Mouse (Mus musculus): ENCODE measurements around the gene Sec14l5. TPM values are rescaled to one million over a fixed set of nuclear protein-coding genes. Genes with fewer than 3 reads are reported as not detected.

Gene Sec14l5
- polyA plus RNA-seq, 1 experiment from 2014 or later = 0.33 TPM

GRCm38 (mm10) chr16:5159248-5159647 lies 12.3 kb downstream of the Sec14l5 start:
- ATAC-seq (ENCODE audit: low FRiP score) = no peak
- no peak overlapping the region for H3K4me3 ChIP-seq (replicated peaks)
- no peaks in the 10 kb centered on the region for H3K36me3 ChIP-seq (replicated peaks)
- no peak overlapping the region for H3K4me2 ChIP-seq
- no peaks in the 10 kb centered on the region for H3K9me3 ChIP-seq
- no peak overlapping the region for H3K9ac ChIP-seq
- H3K27ac ChIP-seq = no peak overlapping the region
- peaks cover 16% of the 10 kb centered on the region; the same call in 1 of the 2 replicates for H3K27me3 ChIP-seq
- H3K4me1 ChIP-seq = no peaks in the 10 kb centered on the region
- 85% methylated on average over 8 of the region's 8 CpGs for WGBS

DNA sequence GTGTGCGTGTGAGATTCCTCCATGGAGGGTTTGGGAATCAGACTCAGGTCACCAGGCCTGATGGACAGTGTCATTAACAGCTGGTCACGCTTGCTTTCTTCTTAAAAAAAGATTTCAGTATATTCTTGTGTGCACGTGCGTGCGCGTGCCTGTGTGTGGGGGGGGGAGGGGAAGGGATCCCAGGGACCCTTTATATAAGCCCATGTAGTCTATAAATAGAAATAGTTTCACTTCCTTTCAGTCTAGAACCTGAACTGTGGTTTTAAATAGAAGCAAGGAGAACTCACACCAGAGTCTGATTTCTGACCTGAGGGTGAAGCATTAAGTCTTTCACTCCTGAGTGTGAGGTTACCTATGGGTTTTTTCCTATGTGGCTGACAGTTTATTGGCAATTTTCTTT lies 17.4 kb downstream of the Sec14l5 start:
- no peak overlapping the region for H3K4me2 ChIP-seq
- no peaks in the 10 kb centered on the region for H3K9me3 ChIP-seq
- no peak for ATAC-seq (ENCODE audit: low FRiP score)
- no peak overlapping the region for H3K27ac ChIP-seq
- H3K9ac ChIP-seq = no peak overlapping the region
- H3K27me3 ChIP-seq = peaks cover 9% of the 10 kb centered on the region; the same call in 1 of the 2 replicates
- no peaks in the 10 kb centered on the region for H3K4me1 ChIP-seq
- H3K4me3 ChIP-seq (replicated peaks) = no peak overlapping the region
- 88% methylated on average over 6 of the region's 6 CpGs for WGBS
- no peaks in the 10 kb centered on the region for H3K36me3 ChIP-seq (replicated peaks)

- no peak overlapping the region for H3K9ac ChIP-seq
- no peaks in the 10 kb centered on the region for H3K36me3 ChIP-seq (replicated peaks)
- no peak overlapping the region for H3K27ac ChIP-seq
- no peak overlapping the region for H3K4me3 ChIP-seq (replicated peaks)
- 89% methylated on average over 2 of the region's 2 CpGs for WGBS
- H3K9me3 ChIP-seq = no peaks in the 10 kb centered on the region
- no peak overlapping the region for H3K4me2 ChIP-seq
- ATAC-seq (ENCODE audit: low FRiP score) = no peak
- H3K27me3 ChIP-seq = no peaks in the 10 kb centered on the region
- H3K4me1 ChIP-seq = no peaks in the 10 kb centered on the region
These were observed 21.1 kb downstream of the Sec14l5 start for GRCm38 (mm10) chr16:5168038-5168437.

GRCm38 (mm10) chr16:5168829-5169228 lies 21.9 kb downstream of the Sec14l5 start:
- Histone ChIP-seq H3K9ac (no peak overlapping the region), H3K9me3 (no peaks in the 10 kb centered on the region), H3K27me3 (no peaks in the 10 kb centered on the region), H3K27ac (no peak overlapping the region), H3K4me2 (no peak overlapping the region), H3K4me3 (replicated peaks) (no peak overlapping the region), H3K4me1 (no peaks in the 10 kb centered on the region), H3K36me3 (replicated peaks) (no peaks in the 10 kb centered on the region)
- 84% methylated on average over 5 of the region's 5 CpGs for WGBS
- ATAC-seq (ENCODE audit: low FRiP score) = no peak

GRCm38 (mm10) chr16:5172636-5173035 lies 25.7 kb downstream of the Sec14l5 start:
- Histone ChIP-seq H3K9ac (no peak overlapping the region), H3K4me2 (no peak overlapping the region), H3K9me3 (no peaks in the 10 kb centered on the region), H3K4me3 (replicated peaks) (no peak overlapping the region), H3K4me1 (no peaks in the 10 kb centered on the region), H3K27me3 (no peaks in the 10 kb centered on the region), H3K27ac (no peak overlapping the region), H3K36me3 (replicated peaks) (no peaks in the 10 kb centered on the region)
- 91% methylated on average over 6 of the region's 6 CpGs for WGBS
- ATAC-seq (ENCODE audit: low FRiP score) = no peak

DNA sequence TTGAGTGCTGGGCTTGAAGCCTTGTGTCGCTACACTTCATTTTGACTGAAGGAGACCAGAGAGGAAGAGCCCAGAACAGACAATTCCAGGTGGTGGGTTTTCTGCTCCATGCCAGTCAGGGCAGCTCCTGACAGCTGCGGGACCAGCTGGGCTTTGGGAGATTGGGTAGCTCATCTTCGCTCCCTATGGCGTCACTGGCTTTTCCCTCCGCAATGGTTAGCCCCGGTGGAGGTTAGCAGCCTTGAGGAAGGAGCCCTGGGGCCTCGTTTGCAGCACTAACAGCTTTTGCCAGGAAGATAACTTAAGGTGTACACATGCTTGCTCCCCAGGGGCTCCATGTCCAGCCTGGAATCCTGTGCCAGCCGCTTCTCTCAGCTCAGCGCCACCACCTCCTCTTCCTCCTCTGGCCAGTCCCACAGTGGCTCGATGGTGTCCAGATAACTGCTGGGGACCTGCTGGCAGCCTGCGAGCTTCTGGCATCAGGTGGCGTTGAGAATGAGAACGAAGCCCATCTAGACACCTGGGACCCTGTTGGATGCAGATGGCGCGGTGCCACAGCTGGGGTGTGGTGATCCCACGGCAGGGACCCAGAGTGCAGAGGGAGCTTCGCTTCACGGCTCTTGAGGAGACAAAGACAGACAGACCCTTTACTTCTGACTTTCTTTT lies 36.5 kb downstream of the Sec14l5 start:
- no peak overlapping the region for H3K4me3 ChIP-seq (replicated peaks)
- no peak overlapping the region for H3K9ac ChIP-seq
- 86% methylated on average over 18 of the region's 18 CpGs for WGBS
- no peak overlapping the region for H3K4me2 ChIP-seq
- peaks cover 6% of the 10 kb centered on the region for H3K27me3 ChIP-seq
- no peaks in the 10 kb centered on the region for H3K4me1 ChIP-seq
- H3K9me3 ChIP-seq = no peaks in the 10 kb centered on the region
- no peak for ATAC-seq (ENCODE audit: low FRiP score)
- no peak overlapping the region for H3K27ac ChIP-seq
- H3K36me3 ChIP-seq (replicated peaks) = no peaks in the 10 kb centered on the region

- no peaks in the 10 kb centered on the region for H3K4me1 ChIP-seq
- H3K4me2 ChIP-seq = no peak overlapping the region
- no peak overlapping the region for H3K27ac ChIP-seq
- H3K9ac ChIP-seq = no peak overlapping the region
- WGBS = 71% methylated on average over 8 of the region's 8 CpGs
- no peaks in the 10 kb centered on the region for H3K9me3 ChIP-seq
- no peaks in the 10 kb centered on the region for H3K36me3 ChIP-seq (replicated peaks)
- H3K4me3 ChIP-seq (replicated peaks) = no peak overlapping the region
- no peak for ATAC-seq (ENCODE audit: low FRiP score)
- peaks cover 6% of the 10 kb centered on the region for H3K27me3 ChIP-seq
These were observed 37.2 kb downstream of the Sec14l5 start for GRCm38 (mm10) chr16:5184101-5184500.

DNA sequence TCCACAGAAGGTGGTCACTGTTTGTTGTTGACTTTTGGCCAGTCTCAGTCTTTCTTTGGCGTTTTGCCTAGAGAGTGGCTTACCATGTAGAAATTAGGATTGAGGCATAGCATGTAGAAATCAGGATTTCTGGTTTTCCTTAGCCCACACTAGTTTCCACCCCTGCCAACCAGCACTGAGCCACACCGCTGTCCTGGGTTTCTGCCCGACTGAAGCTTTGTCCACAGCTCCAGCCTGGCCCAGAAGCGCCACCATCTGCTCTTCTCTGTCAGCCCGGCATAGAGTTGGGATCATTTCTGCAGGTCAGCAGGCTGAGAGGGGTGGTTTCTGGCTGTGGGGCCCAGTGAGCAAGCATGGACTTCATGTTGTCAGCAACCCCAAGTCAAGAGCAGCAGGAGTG lies 38.0 kb downstream of the Sec14l5 start:
- 85% methylated on average over 5 of the region's 5 CpGs for WGBS
- H3K27me3 ChIP-seq = peaks cover 6% of the 10 kb centered on the region
- no peak for ATAC-seq (ENCODE audit: low FRiP score)
- H3K4me2 ChIP-seq = no peak overlapping the region
- no peak overlapping the region for H3K4me3 ChIP-seq (replicated peaks)
- H3K9me3 ChIP-seq = no peaks in the 10 kb centered on the region
- H3K36me3 ChIP-seq (replicated peaks) = no peaks in the 10 kb centered on the region
- H3K27ac ChIP-seq = no peak overlapping the region
- no peaks in the 10 kb centered on the region for H3K4me1 ChIP-seq
- no peak overlapping the region for H3K9ac ChIP-seq

DNA sequence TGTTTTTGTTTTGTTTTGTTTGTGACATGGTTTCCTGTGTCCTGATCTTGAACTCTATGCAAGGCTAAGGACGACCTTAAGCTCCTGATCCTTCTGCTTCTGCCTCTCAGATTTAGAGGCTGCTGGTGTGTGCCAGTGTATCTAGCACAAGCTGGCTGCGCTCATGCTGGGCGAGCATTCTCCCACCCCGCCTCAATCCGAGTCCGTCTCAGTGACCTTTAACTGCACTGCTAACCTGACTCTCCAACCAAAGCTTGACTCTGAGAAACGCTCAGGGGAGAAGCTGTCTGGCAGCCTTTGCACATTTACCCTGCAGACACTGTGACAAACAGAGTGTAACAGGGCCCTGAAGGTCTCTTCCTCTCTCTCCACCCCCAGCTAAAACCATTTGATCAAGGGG lies 38.8 kb downstream of the Sec14l5 start:
- H3K4me3 ChIP-seq (replicated peaks) = no peak overlapping the region
- H3K36me3 ChIP-seq (replicated peaks) = no peaks in the 10 kb centered on the region
- H3K9ac ChIP-seq = no peak overlapping the region
- 73% methylated on average over 7 of the region's 7 CpGs for WGBS
- H3K9me3 ChIP-seq = no peaks in the 10 kb centered on the region
- ATAC-seq (ENCODE audit: low FRiP score) = no peak
- no peak overlapping the region for H3K4me2 ChIP-seq
- no peaks in the 10 kb centered on the region for H3K4me1 ChIP-seq
- peaks cover 11% of the 10 kb centered on the region for H3K27me3 ChIP-seq
- no peak overlapping the region for H3K27ac ChIP-seq

DNA sequence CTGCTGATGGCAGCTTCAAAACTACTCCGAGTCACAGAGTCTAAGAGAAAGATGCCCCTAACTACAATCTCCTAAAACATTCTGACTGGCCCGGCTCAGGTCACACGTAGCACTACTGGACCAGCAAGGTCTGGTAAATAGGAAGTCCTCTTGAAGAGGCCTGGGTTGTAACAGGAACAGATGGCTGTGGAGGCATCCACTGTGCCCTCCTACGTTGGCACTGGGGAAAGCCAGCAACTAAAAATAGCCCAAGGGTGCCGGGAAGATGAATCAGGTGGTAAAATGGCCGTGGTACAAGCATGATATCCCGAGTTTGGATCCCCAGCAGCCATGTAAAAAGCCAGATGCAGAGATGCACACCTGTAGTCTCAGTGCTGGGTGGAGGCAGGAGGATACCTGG lies 39.3 kb downstream of the Sec14l5 start:
- Histone ChIP-seq H3K4me1 (no peaks in the 10 kb centered on the region), H3K4me3 (replicated peaks) (no peak overlapping the region), H3K36me3 (replicated peaks) (no peaks in the 10 kb centered on the region), H3K9me3 (no peaks in the 10 kb centered on the region), H3K27me3 (peaks cover 11% of the 10 kb centered on the region), H3K27ac (no peak overlapping the region), H3K9ac (no peak overlapping the region), H3K4me2 (no peak overlapping the region)
- WGBS = 84% methylated on average over 7 of the region's 7 CpGs
- ATAC-seq (ENCODE audit: low FRiP score) = no peak

DNA sequence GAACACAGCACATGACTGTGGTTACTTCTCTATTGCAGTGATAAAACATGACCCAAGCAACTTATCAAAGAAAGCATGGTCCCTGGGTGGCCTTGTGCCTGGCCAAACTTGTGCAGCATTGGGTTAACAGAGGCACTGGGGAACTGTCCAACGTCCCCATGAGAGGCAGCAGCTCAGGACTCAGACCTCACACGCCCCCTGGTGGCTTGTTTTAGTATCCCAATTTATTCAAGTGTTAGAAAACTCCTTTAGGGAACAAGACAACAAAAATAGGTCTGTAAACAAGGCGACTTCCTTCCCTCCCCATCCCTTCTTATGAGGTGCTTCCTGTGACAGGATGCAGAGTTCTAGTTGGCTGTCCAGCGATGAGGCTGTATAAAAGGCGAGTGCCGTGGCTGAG lies 48.2 kb downstream of the Sec14l5 start:
- WGBS = 32% methylated on average over 6 of the region's 6 CpGs
- H3K4me2 ChIP-seq = no peak overlapping the region
- peaks cover 8% of the 10 kb centered on the region; the same call in 1 of the 2 replicates for H3K36me3 ChIP-seq (replicated peaks)
- ATAC-seq (ENCODE audit: low FRiP score) = no peak
- no peak overlapping the region for H3K27ac ChIP-seq
- H3K9ac ChIP-seq = no peak overlapping the region
- H3K27me3 ChIP-seq = peaks cover 5% of the 10 kb centered on the region; the same call in 1 of the 2 replicates
- H3K9me3 ChIP-seq = no peaks in the 10 kb centered on the region
- H3K4me1 ChIP-seq = no peaks in the 10 kb centered on the region
- no peak overlapping the region for H3K4me3 ChIP-seq (replicated peaks)

DNA sequence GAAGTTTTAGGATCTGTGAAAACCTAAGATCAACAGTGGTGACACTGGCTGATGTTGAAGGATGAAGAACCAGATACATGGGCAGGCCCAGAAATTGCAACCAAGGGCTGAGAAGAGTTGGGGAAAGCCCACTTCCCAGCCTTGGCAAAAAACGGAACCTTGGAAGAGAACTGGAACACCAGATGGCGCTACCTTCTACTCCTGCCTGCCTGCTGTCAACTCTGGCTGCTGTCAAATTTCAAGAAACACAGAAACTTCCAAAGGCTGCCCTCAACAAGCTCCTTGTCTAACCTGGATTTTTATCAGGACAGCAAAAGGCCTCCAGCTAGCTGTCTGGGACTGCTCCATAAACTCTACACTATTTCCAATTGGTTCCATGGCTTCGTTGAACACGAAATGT lies 55.8 kb downstream of the Sec14l5 start:
- Histone ChIP-seq H3K4me3 (replicated peaks) (peak overlapping the region; percentile 85), H3K9me3 (no peaks in the 10 kb centered on the region), H3K4me1 (peaks cover 12% of the 10 kb centered on the region), H3K36me3 (replicated peaks) (peaks cover 6% of the 10 kb centered on the region; the same call in 1 of the 2 replicates), H3K4me2 (peak overlapping the region; percentile 99), H3K27ac (no peak overlapping the region), H3K27me3 (peaks cover 18% of the 10 kb centered on the region), H3K9ac (no peak overlapping the region)
- WGBS = 16% methylated on average over 4 of the region's 4 CpGs
- ATAC-seq (ENCODE audit: low FRiP score) = no peak

DNA sequence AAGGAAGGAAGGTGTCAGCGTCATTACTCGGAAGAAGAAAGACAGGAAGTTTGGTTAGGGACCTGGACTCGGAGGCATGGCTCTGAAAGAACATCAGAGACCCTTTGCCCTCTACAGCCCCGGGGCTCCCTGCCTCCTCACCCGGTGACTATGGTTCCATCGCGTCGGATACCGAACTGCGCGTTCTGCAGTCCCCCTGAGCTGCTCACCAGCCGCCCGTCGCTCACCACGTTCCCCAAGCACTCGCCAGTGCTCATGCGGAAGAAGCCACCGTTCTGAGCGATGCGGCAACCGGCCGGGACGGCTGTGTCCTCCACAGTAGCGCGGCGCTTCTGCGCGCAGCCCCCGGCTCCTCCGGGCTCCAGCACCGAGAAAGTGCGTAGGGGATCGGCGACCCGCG lies 56.3 kb downstream of the Sec14l5 start:
- Histone ChIP-seq H3K36me3 (replicated peaks) (peaks cover 5% of the 10 kb centered on the region; the same call in 1 of the 2 replicates), H3K9ac (peak overlapping the region; percentile 59), H3K27me3 (peaks cover 18% of the 10 kb centered on the region), H3K4me1 (peaks cover 12% of the 10 kb centered on the region), H3K4me2 (peak overlapping the region; percentile 99), H3K27ac (no peak overlapping the region), H3K4me3 (replicated peaks) (peak overlapping the region; percentile 85), H3K9me3 (no peaks in the 10 kb centered on the region)
- WGBS = 2% methylated on average over 36 of the region's 36 CpGs
- ATAC-seq (ENCODE audit: low FRiP score) = peak; percentile 57

Data from forebrain, embryonic 12.5 days (tissue).